Mouse (Mus musculus): ENCODE measurements around the gene Nsun2. TPM values are rescaled to one million over a fixed set of nuclear protein-coding genes. Genes with fewer than 3 reads are reported as not detected.

Gene Nsun2
- polyA plus RNA-seq, 1 experiment from 2014 or later, result 100 TPM

GRCm38 (mm10) chr13:69640126-69640525 is 106.6 kb downstream of the Nsun2 start:
- CTCF ChIA-PET, result interaction anchor here (1.0 to 1.3 kb wide), 2 partner anchors 16 to 131 kb away, joined by 3 to 5 read pairs; no protein-coding TSS in a partner anchor
- POLR2A ChIA-PET, result no interaction called here
- DNase-seq (ENCODE audit: low read depth, low spot score), result no peak
- in situ Hi-C loops (cut with MboI; ENCODE audit: low pct_unique_long_range_greater_than_20kb), result no loop called here
- H3K27me3 ChIP-seq, result no peaks in the 10 kb centered on the region
- ATAC-seq, result no peak
- TF ChIP-seq CTCF (IDR thresholded peaks at IDR 0.05), result no peak

- no peak for TF ChIP-seq CTCF (IDR thresholded peaks at IDR 0.05)
- ChIA-PET POLR2A (no interaction called here), CTCF (interaction anchor here (1.0 to 1.3 kb wide), 2 partner anchors 16 to 131 kb away, joined by 3 to 5 read pairs; no protein-coding TSS in a partner anchor)
- in situ Hi-C loops (cut with MboI; ENCODE audit: low pct_unique_long_range_greater_than_20kb), result no loop called here
- DNase-seq (ENCODE audit: low read depth, low spot score) (no peak), ATAC-seq (no peak)
- H3K27me3 ChIP-seq, result no peaks in the 10 kb centered on the region
These were observed 107.0 kb downstream of the Nsun2 start for GRCm38 (mm10) chr13:69640541-69640940.

DNA sequence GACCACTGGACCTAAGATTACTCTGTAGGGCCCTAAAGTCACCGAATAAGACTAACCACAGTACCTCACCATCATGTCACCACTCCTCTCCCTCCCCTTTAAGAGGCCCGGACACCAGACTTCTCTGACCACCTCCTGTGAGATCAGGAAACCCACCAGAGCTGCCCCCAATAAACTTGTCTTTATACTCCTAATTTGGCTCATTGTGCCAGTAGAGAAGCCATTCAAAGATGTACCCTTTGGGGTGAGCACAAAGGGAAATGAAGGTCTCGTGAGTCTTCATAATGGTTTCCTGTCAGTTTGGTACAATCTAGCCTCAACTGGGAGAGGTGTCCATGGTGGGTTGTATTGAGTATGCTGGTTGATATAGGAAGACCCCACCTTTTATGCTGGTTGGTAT is 107.5 kb downstream of the Nsun2 start:
- H3K27me3 ChIP-seq, result no peaks in the 10 kb centered on the region
- in situ Hi-C loops (cut with MboI; ENCODE audit: low pct_unique_long_range_greater_than_20kb), result no loop called here
- DNase-seq (ENCODE audit: low read depth, low spot score) (no peak), ATAC-seq (no peak)
- no peak for TF ChIP-seq CTCF (IDR thresholded peaks at IDR 0.05)
- POLR2A ChIA-PET, result no interaction called here
- CTCF ChIA-PET, result interaction anchor here (0.7 kb wide), 1 partner anchor 19 kb away, joined by 3 read pairs; no protein-coding TSS in a partner anchor

GRCm38 (mm10) chr13:69642656-69643216 is 109.2 kb downstream of the Nsun2 start:
- ATAC-seq, result no peak
- in situ Hi-C loops (cut with MboI; ENCODE audit: low pct_unique_long_range_greater_than_20kb), result no loop called here

DNA sequence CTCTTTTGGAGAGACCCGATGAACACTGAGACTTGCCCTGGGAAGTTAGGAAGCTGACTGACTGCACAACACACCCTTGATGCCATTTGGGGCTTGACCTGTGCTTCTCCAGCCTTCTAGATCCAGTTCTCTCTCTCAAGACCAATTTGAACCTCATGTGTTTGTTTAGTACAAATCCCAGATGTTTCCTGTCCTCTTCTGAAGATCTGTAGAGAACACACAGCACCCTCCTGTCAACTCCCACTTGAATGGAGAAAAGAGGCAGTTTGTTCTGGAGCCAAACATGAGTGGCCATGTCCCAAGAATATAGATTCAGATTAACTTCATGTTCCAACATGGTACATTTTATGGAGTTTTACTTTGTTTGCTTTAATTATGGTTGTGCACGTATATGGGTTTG is 110.4 kb downstream of the Nsun2 start:
- ChIA-PET CTCF (no interaction called here), POLR2A (no interaction called here)
- no peak for TF ChIP-seq CTCF (IDR thresholded peaks at IDR 0.05)
- no peaks in the 10 kb centered on the region for H3K27me3 ChIP-seq
- ATAC-seq (no peak), DNase-seq (ENCODE audit: low read depth, low spot score) (no peak)
- in situ Hi-C loops (cut with MboI; ENCODE audit: low pct_unique_long_range_greater_than_20kb), result no loop called here

More at GRCm38 (mm10) chr13:69642656-69643216, 109.2 kb downstream of the Nsun2 start:
- TF ChIP-seq CTCF (IDR thresholded peaks at IDR 0.05), result no peak
- DNase-seq (ENCODE audit: low read depth, low spot score), result no peak
- H3K27me3 ChIP-seq, result no peaks in the 10 kb centered on the region
- ChIA-PET CTCF (no interaction called here), POLR2A (no interaction called here)

DNA sequence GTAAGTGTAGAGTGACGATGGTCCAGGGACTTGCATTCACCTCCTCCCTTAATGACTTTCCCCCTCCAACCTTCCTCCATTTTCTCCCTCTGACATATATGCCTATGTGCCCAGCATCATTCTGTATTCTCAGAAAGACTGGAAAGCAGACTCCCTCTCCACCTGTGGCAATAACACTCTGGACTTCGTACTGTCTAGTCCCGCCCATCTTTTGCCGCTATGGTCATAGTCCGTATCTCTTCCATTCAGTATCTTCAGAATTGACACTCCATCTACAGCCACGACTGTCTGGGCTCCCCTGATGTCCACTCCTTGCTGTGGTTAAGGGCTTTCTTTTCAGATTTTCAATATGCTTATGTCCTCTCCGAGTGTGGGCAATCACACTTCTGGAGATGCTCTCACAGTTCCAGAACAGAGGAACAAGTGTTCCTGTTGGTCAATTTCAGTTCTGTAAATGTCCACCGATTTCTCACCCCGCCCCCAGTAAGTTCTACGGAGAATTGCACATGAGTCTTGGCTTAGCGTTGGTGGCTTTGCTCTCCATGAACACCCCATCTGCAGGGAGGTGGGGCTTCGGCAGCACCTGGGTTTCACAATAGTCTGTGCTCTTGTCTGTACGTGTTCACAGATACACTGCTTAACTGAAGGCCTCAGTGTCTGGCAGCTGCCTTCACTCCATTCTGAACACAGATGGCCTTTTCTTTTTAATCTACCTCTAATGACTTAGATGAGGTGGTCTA is 111.1 kb downstream of the Nsun2 start:
- in situ Hi-C loops (cut with MboI; ENCODE audit: low pct_unique_long_range_greater_than_20kb), result no loop called here
- CTCF ChIA-PET, result interaction anchor here (1.2 kb wide), 1 partner anchor 8 kb away, joined by 3 read pairs; no protein-coding TSS in a partner anchor
- DNase-seq (ENCODE audit: low read depth, low spot score), result no peak

GRCm38 (mm10) chr13:69645694-69646423 is 112.3 kb downstream of the Nsun2 start:
- TF ChIP-seq CTCF (IDR thresholded peaks at IDR 0.05), result no peak
- CTCF ChIA-PET, result interaction anchor here (1.2 kb wide), 1 partner anchor 9 kb away, joined by 3 read pairs; no protein-coding TSS in a partner anchor
- ATAC-seq, result no peak

More for the DNA sequence above, 111.1 kb downstream of the Nsun2 start:
- no peak for TF ChIP-seq CTCF (IDR thresholded peaks at IDR 0.05)
- POLR2A ChIA-PET, result no interaction called here
- no peak for ATAC-seq
- no peaks in the 10 kb centered on the region for H3K27me3 ChIP-seq

GRCm38 (mm10) chr13:69646481-69646880 is 112.9 kb downstream of the Nsun2 start:
- in situ Hi-C loops (cut with MboI; ENCODE audit: low pct_unique_long_range_greater_than_20kb), result no loop called here
- no peak for TF ChIP-seq CTCF (IDR thresholded peaks at IDR 0.05)
- ATAC-seq, result no peak

More at GRCm38 (mm10) chr13:69645694-69646423, 112.3 kb downstream of the Nsun2 start:
- H3K27me3 ChIP-seq, result no peaks in the 10 kb centered on the region
- POLR2A ChIA-PET, result interaction anchor here (0.5 kb wide), 1 partner anchor 86 kb away, joined by 3 read pairs; no protein-coding TSS in a partner anchor
- DNase-seq (ENCODE audit: low read depth, low spot score), result no peak
- in situ Hi-C loops (cut with MboI; ENCODE audit: low pct_unique_long_range_greater_than_20kb), result no loop called here

GRCm38 (mm10) chr13:69654508-69654907 is 121.0 kb downstream of the Nsun2 start:
- no peaks in the 10 kb centered on the region for H3K27me3 ChIP-seq
- no peak for ATAC-seq
- CTCF ChIA-PET, result interaction anchor here (0.9 to 2.1 kb wide), 6 partner anchors 18 to 142 kb away, joined by 3 to 8 read pairs (median 5); no protein-coding TSS in a partner anchor
- POLR2A ChIA-PET, result no interaction called here
- TF ChIP-seq CTCF (IDR thresholded peaks at IDR 0.05), result no peak
- in situ Hi-C loops (cut with MboI; ENCODE audit: low pct_unique_long_range_greater_than_20kb), result loop anchor here (10.0 to 25.0 kb wide), 2 partner anchors 642 to 1050 kb away; no protein-coding TSS in a partner anchor
- DNase-seq (ENCODE audit: low read depth, low spot score), result no peak

More at GRCm38 (mm10) chr13:69646481-69646880, 112.9 kb downstream of the Nsun2 start:
- no peak for DNase-seq (ENCODE audit: low read depth, low spot score)
- ChIA-PET POLR2A (interaction anchor here (0.5 kb wide), 1 partner anchor 87 kb away, joined by 3 read pairs; no protein-coding TSS in a partner anchor), CTCF (no interaction called here)
- no peaks in the 10 kb centered on the region for H3K27me3 ChIP-seq

GRCm38 (mm10) chr13:69672121-69672520 is 138.6 kb downstream of the Nsun2 start:
- in situ Hi-C loops (cut with MboI; ENCODE audit: low pct_unique_long_range_greater_than_20kb), result loop anchor here (25.0 kb wide), 1 partner anchor 660 kb away; no protein-coding TSS in a partner anchor
- TF ChIP-seq CTCF (IDR thresholded peaks at IDR 0.05), result no peak

More at GRCm38 (mm10) chr13:69672121-69672520, 138.6 kb downstream of the Nsun2 start:
- POLR2A ChIA-PET, result no interaction called here
- CTCF ChIA-PET, result no interaction called here
- DNase-seq (ENCODE audit: low read depth, low spot score) (no peak), ATAC-seq (no peak)
- H3K27me3 ChIP-seq, result no peaks in the 10 kb centered on the region

All from Patski (cell line).